Mouse (Mus musculus) cerebellum, adult 2 months (tissue): ENCODE measurements around the gene Manba.

Experiments
- CTCF ChIP-seq: fragments of 200-500 bp; IDR thresholded peaks from 2 replicates; pipeline ENCODE4 v1.5.1; 2011; ENCODE audit warnings: low read depth, mild to moderate bottlenecking, control low read depth, low read length, moderate library complexity, borderline replicate concordance; ENCODE audit not compliant: insufficient read depth
- POLR2A ChIP-seq: fragments of 200-500 bp; IDR thresholded peaks from 2 replicates; pipeline ENCODE4 v1.6.1; 2011; ENCODE audit warnings: low read length, control low read depth, borderline replicate concordance; ENCODE audit not compliant: insufficient read depth

DNA sequence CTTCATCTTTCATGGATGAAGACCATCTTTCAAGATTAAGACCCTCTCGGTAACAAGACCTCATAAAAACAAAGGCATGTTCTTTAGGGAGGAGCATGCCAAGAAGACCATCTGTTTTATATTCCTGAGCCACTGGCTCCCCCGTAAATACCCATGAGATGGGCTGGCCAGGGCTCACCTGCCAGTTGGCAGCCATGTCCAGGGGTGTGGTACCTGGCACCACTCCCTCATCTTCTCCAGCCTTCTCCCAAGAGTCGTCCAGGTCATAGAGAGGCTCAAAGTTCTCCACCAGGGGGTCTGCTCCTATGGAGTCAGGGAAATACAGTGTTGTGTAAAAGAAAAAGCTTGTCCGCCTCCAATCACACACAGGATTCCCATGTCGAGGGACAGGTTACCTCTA, 106.0 kb downstream of the Manba start:
- TF ChIP-seq CTCF (no peak), POLR2A (no peak)
